Mouse (Mus musculus): Measurements from ENCODE around the gene Adam17. TPM values are rescaled to one million over a fixed set of nuclear protein-coding genes. Genes with fewer than 3 reads are reported as not detected.

The Adam17 gene
- polyA plus RNA-seq (2015; fragmentation: Nextera tagmentation; extraction: Ambion mirVana) = 42.2 and 47.1 TPM in 2 replicates

GRCm38 (mm10) chr12:21373100-21373819 is at the start of gene Adam17:
Adam17 (minus strand) TSS chr12:21373632.
- no peaks in the 10 kb centered on the region for H3K27me3 ChIP-seq
- H3K27ac ChIP-seq = peak within 1 kb of the TSS; percentile 96
- peak within 1 kb of the TSS; percentile 67 for H3K4me2 ChIP-seq

GRCm38 (mm10) chr12:21418621-21419131 is 45.2 kb upstream of the Adam17 start:
- Histone ChIP-seq H3K4me3 (peak overlapping the region; percentile 87), H3K9me3 (0 out of 2 replicates have a peak, but pooled peaks cover 6% of the 10 kb centered on the region), H3K9ac (peak overlapping the region; percentile 98), H3K27ac (peak overlapping the region; percentile 81), H3K27me3 (no peaks in the 10 kb centered on the region), H3K4me1 (peaks cover 23% of the 10 kb centered on the region), H3K36me3 (peaks cover 18% of the 10 kb centered on the region), H3K4me2 (peak overlapping the region; percentile 62)
- no peak for ATAC-seq (ENCODE audit: insufficient number of reproducible peaks, insufficient read depth, low FRiP score, low TSS enrichment, low read depth)
- WGBS = 36% methylated on average over 11 of the region's 11 CpGs

More at GRCm38 (mm10) chr12:21373100-21373819, at the start of gene Adam17:
- peaks cover 8% of the 10 kb centered on the region; the same call in 1 of the 2 replicates for H3K4me1 ChIP-seq
- no peaks in the 10 kb centered on the region for H3K36me3 ChIP-seq
- under 1% methylated on average over 53 of the region's 55 CpGs for WGBS
- H3K4me3 ChIP-seq = peak within 1 kb of the TSS; percentile 78
- H3K9ac ChIP-seq = peak within 1 kb of the TSS; percentile 91
- no peaks in the 10 kb centered on the region for H3K9me3 ChIP-seq
- ATAC-seq (ENCODE audit: insufficient number of reproducible peaks, insufficient read depth, low FRiP score, low TSS enrichment, low read depth) = peak; percentile 98

GRCm38 (mm10) chr12:21418083-21418482 is 44.7 kb upstream of the Adam17 start:
- 5% methylated on average over 10 of the region's 10 CpGs for WGBS
- no peak for ATAC-seq (ENCODE audit: insufficient number of reproducible peaks, insufficient read depth, low FRiP score, low TSS enrichment, low read depth)
- H3K4me1 ChIP-seq = peaks cover 23% of the 10 kb centered on the region
- no peaks in the 10 kb centered on the region for H3K27me3 ChIP-seq
- H3K9me3 ChIP-seq = peaks cover 12% of the 10 kb centered on the region; the same call in 1 of the 2 replicates
- peaks cover 24% of the 10 kb centered on the region for H3K36me3 ChIP-seq
- H3K4me3 ChIP-seq = peak overlapping the region; percentile 87
- H3K9ac ChIP-seq = peak overlapping the region; percentile 98
- H3K27ac ChIP-seq = peak overlapping the region; percentile 81
- H3K4me2 ChIP-seq = peak overlapping the region; percentile 62

GRCm38 (mm10) chr12:21417100-21418070 is 44.0 kb upstream of the Adam17 start, which contains the start of gene Ywhaq:
Ywhaq (minus strand) TSS chr12:21417637.
- H3K9ac ChIP-seq = peak within 1 kb of the TSS; percentile 98
- peak within 1 kb of the TSS; percentile 76 for H3K4me2 ChIP-seq
- peaks cover 17% of the 10 kb centered on the region for H3K9me3 ChIP-seq
- H3K27ac ChIP-seq = peak within 1 kb of the TSS; percentile 99
- H3K27me3 ChIP-seq = no peaks in the 10 kb centered on the region
- H3K36me3 ChIP-seq = peaks cover 31% of the 10 kb centered on the region
- H3K4me3 ChIP-seq = peak within 1 kb of the TSS; percentile 87
- under 1% methylated on average over 94 of the region's 103 CpGs for WGBS
- peaks cover 23% of the 10 kb centered on the region for H3K4me1 ChIP-seq
- peak; percentile 99 for ATAC-seq (ENCODE audit: insufficient number of reproducible peaks, insufficient read depth, low FRiP score, low TSS enrichment, low read depth)

- Histone ChIP-seq H3K4me3 (peak overlapping the region; percentile 87), H3K4me2 (peak overlapping the region; percentile 76), H3K36me3 (peaks cover 40% of the 10 kb centered on the region), H3K9me3 (peaks cover 24% of the 10 kb centered on the region), H3K9ac (peak overlapping the region; percentile 98), H3K4me1 (peaks cover 23% of the 10 kb centered on the region), H3K27me3 (no peaks in the 10 kb centered on the region), H3K27ac (peak overlapping the region; percentile 45; the same call in 1 of the 2 replicates)
- WGBS = under 1% methylated on average over 13 of the region's 15 CpGs
- no peak for ATAC-seq (ENCODE audit: insufficient number of reproducible peaks, insufficient read depth, low FRiP score, low TSS enrichment, low read depth)
Measured at GRCm38 (mm10) chr12:21416506-21416905, 43.1 kb upstream of the Adam17 start.

- Histone ChIP-seq H3K36me3 (peaks cover 94% of the 10 kb centered on the region), H3K9me3 (peaks cover 34% of the 10 kb centered on the region)
- WGBS = 95% methylated on average over 2 of the region's 2 CpGs
Measured at GRCm38 (mm10) chr12:21410620-21411019, 37.2 kb upstream of the Adam17 start.

GRCm38 (mm10) chr12:21409651-21410050 is 36.2 kb upstream of the Adam17 start:
- WGBS = 95% methylated on average over 3 of the region's 3 CpGs
- no peaks in the 10 kb centered on the region for H3K27me3 ChIP-seq
- no peaks in the 10 kb centered on the region for H3K4me1 ChIP-seq
- H3K9ac ChIP-seq = no peak overlapping the region
- H3K27ac ChIP-seq = no peak overlapping the region
- peaks cover 95% of the 10 kb centered on the region for H3K36me3 ChIP-seq
- no peak overlapping the region for H3K4me3 ChIP-seq
- no peak overlapping the region for H3K4me2 ChIP-seq
- ATAC-seq (ENCODE audit: insufficient number of reproducible peaks, insufficient read depth, low FRiP score, low TSS enrichment, low read depth) = no peak
- H3K9me3 ChIP-seq = peaks cover 29% of the 10 kb centered on the region

More at GRCm38 (mm10) chr12:21410620-21411019, 37.2 kb upstream of the Adam17 start:
- H3K4me3 ChIP-seq = no peak overlapping the region
- H3K27me3 ChIP-seq = no peaks in the 10 kb centered on the region
- ATAC-seq (ENCODE audit: insufficient number of reproducible peaks, insufficient read depth, low FRiP score, low TSS enrichment, low read depth) = no peak
- no peak overlapping the region for H3K27ac ChIP-seq
- H3K9ac ChIP-seq = no peak overlapping the region
- H3K4me1 ChIP-seq = peaks cover 10% of the 10 kb centered on the region
- H3K4me2 ChIP-seq = no peak overlapping the region

GRCm38 (mm10) chr12:21408789-21409367 is 35.4 kb upstream of the Adam17 start:
- no peak overlapping the region for H3K9ac ChIP-seq
- H3K4me1 ChIP-seq = no peaks in the 10 kb centered on the region
- no peak for ATAC-seq (ENCODE audit: insufficient number of reproducible peaks, insufficient read depth, low FRiP score, low TSS enrichment, low read depth)
- no peak overlapping the region for H3K4me2 ChIP-seq
- no peak overlapping the region for H3K27ac ChIP-seq
- no peak overlapping the region for H3K4me3 ChIP-seq
- H3K9me3 ChIP-seq = peaks cover 29% of the 10 kb centered on the region
- H3K27me3 ChIP-seq = no peaks in the 10 kb centered on the region
- WGBS = 99% methylated on average over 2 of the region's 2 CpGs
- peaks cover 94% of the 10 kb centered on the region for H3K36me3 ChIP-seq

- no peaks in the 10 kb centered on the region for H3K27me3 ChIP-seq
- H3K4me2 ChIP-seq = no peak overlapping the region
- H3K4me1 ChIP-seq = no peaks in the 10 kb centered on the region
- H3K9ac ChIP-seq = no peak overlapping the region
- no peak for ATAC-seq (ENCODE audit: insufficient number of reproducible peaks, insufficient read depth, low FRiP score, low TSS enrichment, low read depth)
- H3K36me3 ChIP-seq = peaks cover 78% of the 10 kb centered on the region
- no peak overlapping the region for H3K4me3 ChIP-seq
- no peak overlapping the region for H3K27ac ChIP-seq
- H3K9me3 ChIP-seq = 0 out of 2 replicates have a peak, but pooled peaks cover 3% of the 10 kb centered on the region
- 93% methylated on average over 5 of the region's 5 CpGs for WGBS
Measured at GRCm38 (mm10) chr12:21402771-21403170, 29.3 kb upstream of the Adam17 start.

- no peak overlapping the region for H3K4me3 ChIP-seq
Measured at GRCm38 (mm10) chr12:21386201-21386600, 12.8 kb upstream of the Adam17 start.

More at GRCm38 (mm10) chr12:21386201-21386600, 12.8 kb upstream of the Adam17 start:
- 93% methylated on average over 2 of the region's 2 CpGs for WGBS
- no peak for ATAC-seq (ENCODE audit: insufficient number of reproducible peaks, insufficient read depth, low FRiP score, low TSS enrichment, low read depth)
- no peak overlapping the region for H3K27ac ChIP-seq
- H3K9ac ChIP-seq = no peak overlapping the region
- H3K4me1 ChIP-seq = no peaks in the 10 kb centered on the region
- H3K27me3 ChIP-seq = no peaks in the 10 kb centered on the region
- no peak overlapping the region for H3K4me2 ChIP-seq
- no peaks in the 10 kb centered on the region for H3K9me3 ChIP-seq
- H3K36me3 ChIP-seq = peaks cover 38% of the 10 kb centered on the region
